Mouse (Mus musculus) embryo, embryonic 10 days (tissue): Measurements from ENCODE around the gene H2-Oa.
A peak's percentile ranks its signal among the peaks of the same experiment; 100 is the strongest.

ENCODE experiments used
- DNase-seq: peaks from one replicate; pipeline ENCODE4 v3.0.0-alpha.2; 2015; ENCODE audit warnings: low spot score

The H2-Oa gene

GRCm38 (mm10) chr17:34122188-34122984 lies 30.2 kb downstream of the H2-Oa start, which contains the start of gene Brd2:
Gene Brd2, minus strand, starts transcription at chr17:34122634.
- DNase-seq = peak; percentile 98

GRCm38 (mm10) chr17:34123111-34123510 lies 31.0 kb downstream of the H2-Oa start:
- no peak for DNase-seq

GRCm38 (mm10) chr17:34123518-34123917 lies 31.4 kb downstream of the H2-Oa start:
- DNase-seq = peak; percentile 67

- no peak for DNase-seq
These were observed 32.5 kb downstream of the H2-Oa start for GRCm38 (mm10) chr17:34124649-34125048.

- DNase-seq = no peak
These were observed 34.8 kb downstream of the H2-Oa start for GRCm38 (mm10) chr17:34126826-34127420.

- DNase-seq = peak; percentile 52
These were observed 35.3 kb downstream of the H2-Oa start for GRCm38 (mm10) chr17:34127475-34127874.

- peak; percentile 22 for DNase-seq
These were observed 36.3 kb downstream of the H2-Oa start for GRCm38 (mm10) chr17:34128264-34128937.

GRCm38 (mm10) chr17:34128944-34129791 lies 37.0 kb downstream of the H2-Oa start:
- DNase-seq = peak; percentile 42

GRCm38 (mm10) chr17:34130073-34130947 lies 38.2 kb downstream of the H2-Oa start:
- peak; percentile 3 for DNase-seq

- no peak for DNase-seq
These were observed 39.8 kb downstream of the H2-Oa start for GRCm38 (mm10) chr17:34131911-34132310.

GRCm38 (mm10) chr17:34133289-34133688 lies 41.1 kb downstream of the H2-Oa start:
- DNase-seq = no peak

GRCm38 (mm10) chr17:34134451-34134850 lies 42.3 kb downstream of the H2-Oa start:
- DNase-seq = no peak

GRCm38 (mm10) chr17:34135297-34136224 lies 43.4 kb downstream of the H2-Oa start:
- peak; percentile 95 for DNase-seq

- DNase-seq = no peak
These were observed 45.5 kb downstream of the H2-Oa start for GRCm38 (mm10) chr17:34137601-34138000.

GRCm38 (mm10) chr17:34138655-34139054 lies 46.5 kb downstream of the H2-Oa start:
- DNase-seq = no peak

- DNase-seq = peak; percentile 74
These were observed 47.3 kb downstream of the H2-Oa start for GRCm38 (mm10) chr17:34139416-34139815.

- no peak for DNase-seq
These were observed 48.1 kb downstream of the H2-Oa start for GRCm38 (mm10) chr17:34140240-34140639.

- no peak for DNase-seq
These were observed 49.3 kb downstream of the H2-Oa start for GRCm38 (mm10) chr17:34141448-34141847.

GRCm38 (mm10) chr17:34142456-34143010 lies 50.4 kb downstream of the H2-Oa start:
- DNase-seq = no peak
